8 mouse cellular contexts compared by ENCODE assay signal in genomic region chr17:56668384-56669144, GRCm38 (mm10). TPM values are rescaled to one million over a fixed set of nuclear protein-coding genes. Genes with fewer than 3 reads are reported as not detected.
DNase-seq lines count a peak whose midpoint lies in the region; ATAC-seq lines count a peak whose summit lies in the region.

No protein-coding gene starts in this region.

- peaks cover 20% of the 10 kb centered on the region for H3K4me1 ChIP-seq in heart, embryonic 15.5 days (replicated peaks)
- H3K4me1 ChIP-seq in liver, embryonic 13.5 days (replicated peaks) = peaks cover 28% of the 10 kb centered on the region
- peaks cover 10% of the 10 kb centered on the region for H3K4me1 ChIP-seq in stomach, embryonic 15.5 days

- peak overlapping the region; percentile 52 for H3K9ac ChIP-seq in heart, embryonic 15.5 days
- H3K9ac ChIP-seq in liver, embryonic 13.5 days = peak overlapping the region; percentile 49
- H3K9ac ChIP-seq in stomach, embryonic 15.5 days = peak overlapping the region; percentile 45

- no peaks in the 10 kb centered on the region for H3K9me3 ChIP-seq in heart, embryonic 15.5 days (replicated peaks)
- H3K9me3 ChIP-seq in liver, embryonic 13.5 days (replicated peaks) = no peaks in the 10 kb centered on the region
- H3K9me3 ChIP-seq in stomach, embryonic 15.5 days = no peaks in the 10 kb centered on the region

- WGBS in heart, embryonic 15.5 days = 4% methylated on average over 31 of the region's 31 CpGs
- WGBS in liver, embryonic 13.5 days (ENCODE audit: insufficient replicate concordance) = 5% methylated on average over 31 of the region's 31 CpGs
- 5% methylated on average over 31 of the region's 31 CpGs for WGBS in stomach, embryonic 15.5 days

- no peaks in the 10 kb centered on the region for H3K36me3 ChIP-seq in heart, embryonic 15.5 days
- no peaks in the 10 kb centered on the region for H3K36me3 ChIP-seq in liver, embryonic 13.5 days
- H3K36me3 ChIP-seq in stomach, embryonic 15.5 days = 0 out of 2 replicates have a peak, but pooled peaks cover 2% of the 10 kb centered on the region

- H3K4me3 ChIP-seq in heart, embryonic 15.5 days = peak overlapping the region; percentile 55
- H3K4me3 ChIP-seq in liver, embryonic 13.5 days (replicated peaks) = peak overlapping the region; percentile 47
- H3K4me3 ChIP-seq in stomach, embryonic 15.5 days (replicated peaks) = peak overlapping the region; percentile 50

- H3K27ac ChIP-seq in heart, embryonic 15.5 days = no peak overlapping the region
- H3K27ac ChIP-seq in liver, embryonic 13.5 days = no peak overlapping the region
- no peak overlapping the region for H3K27ac ChIP-seq in stomach, embryonic 15.5 days

- peak overlapping the region; percentile 94 for H3K4me2 ChIP-seq in heart, embryonic 15.5 days
- H3K4me2 ChIP-seq in liver, embryonic 13.5 days = peak overlapping the region; percentile 70
- peak overlapping the region; percentile 97 for H3K4me2 ChIP-seq in stomach, embryonic 15.5 days

- peak; percentile 49 for ATAC-seq in erythroid progenitor cell, adult 5-6 weeks (replicated peaks; ENCODE audit: low FRiP score, poor library complexity, severe bottlenecking)
- no peak for ATAC-seq in heart, embryonic 15.5 days (replicated peaks; ENCODE audit: insufficient number of reproducible peaks, insufficient read depth, low FRiP score, low read depth)
- no peak for ATAC-seq in liver, embryonic 13.5 days (ENCODE audit: low read depth)
- ATAC-seq in stomach, embryonic 15.5 days (ENCODE audit: insufficient read depth, low FRiP score, low read depth) = no peak

- no peaks in the 10 kb centered on the region for H3K27me3 ChIP-seq in heart, embryonic 15.5 days
- H3K27me3 ChIP-seq in liver, embryonic 13.5 days = peaks cover 39% of the 10 kb centered on the region
- H3K27me3 ChIP-seq in stomach, embryonic 15.5 days (replicated peaks) = no peaks in the 10 kb centered on the region

- DNase-seq in CD4-positive, CD25-positive, alpha-beta regulatory T cell, adult 2 months (ENCODE audit: low read depth, low spot score) = peak; percentile 91
- DNase-seq in brain, embryonic 18.5 days (ENCODE audit: low read depth, low spot score) = peak; percentile 43
- peak; percentile 86 for DNase-seq in kidney, postnatal 14 days
- peak; percentile 67 for DNase-seq in liver, embryonic 13.5 days
- peak; percentile 93 for DNase-seq in neural tube, embryonic 10.5 days (ENCODE audit: extremely low spot score, low spot score)

RNA-seq across cellular contexts. Expression of gene Ranbp3, which starts 4.5 kb away (rescaled TPM):
- total RNA-seq in erythroid progenitor cell, adult 5-6 weeks (2015; ENCODE audit: low replicate concordance) = 51.1 and 73.9 TPM in 2 replicates
- total RNA-seq in erythroid progenitor cell, adult 5-6 weeks (2017; ENCODE audit: low replicate concordance) = 72.9 and 77.2 TPM in 2 replicates
- 51.9 and 65.2 TPM in 2 replicates for polyA plus RNA-seq in heart, embryonic 15.5 days (2015; fragmentation: Nextera tagmentation; extraction: Ambion mirVana)
- polyA plus RNA-seq in liver, embryonic 13.5 days (2015; fragmentation: Nextera tagmentation; extraction: Ambion mirVana) = 49.6 and 50.8 TPM in 2 replicates
- 75.9 and 81.6 TPM in 2 replicates for polyA plus RNA-seq in stomach, embryonic 15.5 days (2015; fragmentation: Nextera tagmentation; extraction: Ambion mirVana)

RNA-seq across cellular contexts. Expression of gene Catsperd, which starts 40.6 kb away (rescaled TPM):
- total RNA-seq in erythroid progenitor cell, adult 5-6 weeks (2015; ENCODE audit: low replicate concordance) = not detected in 2 replicates
- total RNA-seq in erythroid progenitor cell, adult 5-6 weeks (2017; ENCODE audit: low replicate concordance) = not detected in 2 replicates
- 0.09 and 0.13 TPM in 2 replicates for polyA plus RNA-seq in heart, embryonic 15.5 days (2015; fragmentation: Nextera tagmentation; extraction: Ambion mirVana)
- polyA plus RNA-seq in liver, embryonic 13.5 days (2015; fragmentation: Nextera tagmentation; extraction: Ambion mirVana) = 0.37 and 0.64 TPM in 2 replicates
- 0.30 and 0.48 TPM in 2 replicates for polyA plus RNA-seq in stomach, embryonic 15.5 days (2015; fragmentation: Nextera tagmentation; extraction: Ambion mirVana)

RNA-seq across cellular contexts. Expression of gene Lonp1, which starts 41.9 kb away (rescaled TPM):
- 3.6 and 4.2 TPM in 2 replicates for total RNA-seq in erythroid progenitor cell, adult 5-6 weeks (2015; ENCODE audit: low replicate concordance)
- 9.5 and 15.0 TPM in 2 replicates for total RNA-seq in erythroid progenitor cell, adult 5-6 weeks (2017; ENCODE audit: low replicate concordance)
- 46.4 and 57.4 TPM in 2 replicates for polyA plus RNA-seq in heart, embryonic 15.5 days (2015; fragmentation: Nextera tagmentation; extraction: Ambion mirVana)
- polyA plus RNA-seq in liver, embryonic 13.5 days (2015; fragmentation: Nextera tagmentation; extraction: Ambion mirVana) = 41.0 and 42.2 TPM in 2 replicates
- polyA plus RNA-seq in stomach, embryonic 15.5 days (2015; fragmentation: Nextera tagmentation; extraction: Ambion mirVana) = 59.1 and 59.2 TPM in 2 replicates

RNA-seq across cellular contexts. Expression of gene Ndufa11, which starts 49.0 kb away (rescaled TPM):
- 46.5 and 90.1 TPM in 2 replicates for total RNA-seq in erythroid progenitor cell, adult 5-6 weeks (2015; ENCODE audit: low replicate concordance)
- total RNA-seq in erythroid progenitor cell, adult 5-6 weeks (2017; ENCODE audit: low replicate concordance) = 54.2 and 67.9 TPM in 2 replicates
- 912 and 1,025 TPM in 2 replicates for polyA plus RNA-seq in heart, embryonic 15.5 days (2015; fragmentation: Nextera tagmentation; extraction: Ambion mirVana)
- polyA plus RNA-seq in liver, embryonic 13.5 days (2015; fragmentation: Nextera tagmentation; extraction: Ambion mirVana) = 229 and 268 TPM in 2 replicates
- 437 and 463 TPM in 2 replicates for polyA plus RNA-seq in stomach, embryonic 15.5 days (2015; fragmentation: Nextera tagmentation; extraction: Ambion mirVana)

RNA-seq across cellular contexts. Expression of gene Vmac, which starts 49.3 kb away (rescaled TPM):
- 2.1 and 2.2 TPM in 2 replicates for total RNA-seq in erythroid progenitor cell, adult 5-6 weeks (2015; ENCODE audit: low replicate concordance)
- not detected in 2 replicates for total RNA-seq in erythroid progenitor cell, adult 5-6 weeks (2017; ENCODE audit: low replicate concordance)
- polyA plus RNA-seq in heart, embryonic 15.5 days (2015; fragmentation: Nextera tagmentation; extraction: Ambion mirVana) = 11.6 and 16.5 TPM in 2 replicates
- polyA plus RNA-seq in liver, embryonic 13.5 days (2015; fragmentation: Nextera tagmentation; extraction: Ambion mirVana) = 2.6 and 3.2 TPM in 2 replicates
- polyA plus RNA-seq in stomach, embryonic 15.5 days (2015; fragmentation: Nextera tagmentation; extraction: Ambion mirVana) = 16.9 and 21.5 TPM in 2 replicates

Comparison
In these comparisons a context has a peak if more than half of its experiments do, and no peak if none do; other contexts are left out.
1. DNase-seq: peak in every context shown above with its lines; median percentile 93 in neural tube, embryonic 10.5 days; 91 in CD4-positive, CD25-positive, alpha-beta regulatory T cell, adult 2 months; 86 in kidney, postnatal 14 days; 67 in liver, embryonic 13.5 days; 43 in brain, embryonic 18.5 days.